Mouse (Mus musculus): ENCODE results near the gene Itgav. TPM values are rescaled to one million over a fixed set of nuclear protein-coding genes. Genes with fewer than 3 reads are reported as not detected.
"Not testable (repeated sequence)": the region's sequence is repeated elsewhere in the genome, so short reads cannot be mapped to it uniquely, and the experiment has no call there.

Itgav gene
- polyA plus RNA-seq, 1 experiment from 2014 or later: 50.4 TPM

DNA sequence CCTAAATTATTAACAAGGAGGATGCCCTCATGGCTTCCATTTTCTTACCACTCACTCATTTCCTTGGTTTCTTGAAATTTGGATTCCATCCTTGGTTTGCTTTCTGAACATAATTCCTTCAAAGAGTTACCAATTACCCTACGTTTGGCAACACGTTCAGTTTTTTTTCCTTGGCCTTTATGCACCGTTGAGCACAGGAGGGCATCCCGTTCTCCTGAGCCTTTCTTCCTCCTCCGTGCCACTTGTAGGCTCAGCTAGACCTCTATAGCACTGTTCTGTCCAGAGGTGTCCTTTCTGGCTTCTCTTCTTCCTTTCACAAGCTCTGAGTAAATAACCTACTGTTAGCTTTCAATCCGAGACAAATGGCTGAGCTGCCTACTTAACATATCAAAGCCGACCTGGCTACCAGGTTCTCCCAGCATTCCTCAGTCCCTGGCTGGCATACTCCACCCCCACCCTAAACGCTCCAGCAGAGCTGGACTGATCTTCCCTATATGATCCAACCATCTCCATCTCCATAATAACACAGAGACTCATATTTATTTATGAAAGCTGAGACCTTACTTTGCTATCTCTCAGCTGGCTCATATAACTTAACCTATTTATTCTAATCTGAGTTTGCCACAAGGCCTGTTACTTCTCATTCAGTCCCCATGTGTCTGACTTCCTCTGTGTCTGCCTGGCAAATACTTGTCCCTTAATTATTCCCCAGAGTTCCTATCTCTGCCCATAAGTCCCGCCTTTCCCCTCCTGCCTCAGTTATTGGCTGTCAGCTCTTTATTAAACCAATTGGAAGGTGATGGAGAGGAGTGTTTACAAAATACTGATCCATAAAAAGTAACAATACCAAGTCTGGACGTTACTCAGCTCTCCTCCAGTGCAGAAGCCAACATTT, 31.3 kb upstream of the Itgav start:
- Histone ChIP-seq H3K36me3 (no peaks in the 10 kb centered on the region; the same call in 1 of the 2 replicates), H3K4me1 (peaks cover 6% of the 10 kb centered on the region), H3K4me2 (no peak overlapping the region), H3K27me3 (replicated peaks) (no peaks in the 10 kb centered on the region), H3K27ac (replicated peaks) (no peak overlapping the region), H3K9me3 (peaks cover 7% of the 10 kb centered on the region; the same call in 1 of the 2 replicates), H3K4me3 (no peak overlapping the region), H3K9ac (no peak overlapping the region)
- 39% methylated on average over 10 of the region's 10 CpGs for WGBS
- ATAC-seq (ENCODE audit: extremely low read depth, insufficient number of reproducible peaks, low FRiP score, low TSS enrichment): no peak

GRCm38 (mm10) chr2:83694061-83694460, 30.1 kb upstream of the Itgav start:
- H3K9me3 ChIP-seq: peaks cover under 1% of the 10 kb centered on the region; the same call in 1 of the 2 replicates
- H3K27ac ChIP-seq (replicated peaks): no peak overlapping the region
- WGBS: 77% methylated on average over 7 of the region's 7 CpGs
- peaks cover 6% of the 10 kb centered on the region for H3K4me1 ChIP-seq
- no peak for ATAC-seq (ENCODE audit: extremely low read depth, insufficient number of reproducible peaks, low FRiP score, low TSS enrichment)
- no peaks in the 10 kb centered on the region for H3K36me3 ChIP-seq
- H3K27me3 ChIP-seq (replicated peaks): no peaks in the 10 kb centered on the region
- H3K4me2 ChIP-seq: no peak overlapping the region
- H3K4me3 ChIP-seq: no peak overlapping the region
- H3K9ac ChIP-seq: no peak overlapping the region

GRCm38 (mm10) chr2:83695345-83696247, 28.6 kb upstream of the Itgav start:
- H3K36me3 ChIP-seq: no peaks in the 10 kb centered on the region
- no peak for ATAC-seq (ENCODE audit: extremely low read depth, insufficient number of reproducible peaks, low FRiP score, low TSS enrichment)
- no peak overlapping the region for H3K27ac ChIP-seq (replicated peaks)
- H3K4me1 ChIP-seq: peaks cover 6% of the 10 kb centered on the region
- 58% methylated on average over 11 of the region's 11 CpGs for WGBS
- no peaks in the 10 kb centered on the region for H3K27me3 ChIP-seq (replicated peaks)
- H3K4me2 ChIP-seq: no peak overlapping the region
- no peaks in the 10 kb centered on the region for H3K9me3 ChIP-seq
- no peak overlapping the region for H3K4me3 ChIP-seq
- H3K9ac ChIP-seq: no peak overlapping the region

DNA sequence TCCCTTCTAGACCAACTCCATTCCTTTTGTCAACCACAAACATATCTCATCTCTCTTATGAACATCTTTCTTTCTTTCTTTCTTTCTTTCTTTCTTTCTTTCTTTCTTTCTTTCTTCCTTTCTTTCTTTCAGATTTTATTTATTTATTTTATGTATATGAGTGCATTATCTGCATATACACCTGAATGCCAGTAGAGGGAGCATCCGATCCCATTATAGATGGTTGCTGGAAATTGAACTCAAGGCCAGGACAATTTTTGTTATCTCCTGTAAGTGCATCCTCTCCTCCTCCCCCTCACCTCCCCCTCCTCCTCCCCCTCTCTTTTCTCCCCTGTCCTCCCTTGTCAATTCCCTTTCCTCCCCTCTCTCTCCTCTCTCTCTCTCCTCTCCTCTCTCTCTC, 25.7 kb upstream of the Itgav start:
- Histone ChIP-seq H3K9ac (no peak overlapping the region), H3K4me2 (no peak overlapping the region), H3K27ac (replicated peaks) (no peak overlapping the region), H3K4me1 (peaks cover 11% of the 10 kb centered on the region), H3K9me3 (no peaks in the 10 kb centered on the region), H3K4me3 (no peak overlapping the region), H3K36me3 (no peaks in the 10 kb centered on the region), H3K27me3 (replicated peaks) (no peaks in the 10 kb centered on the region)
- WGBS: 62% methylated on average over 1 of the region's 1 CpGs
- no peak for ATAC-seq (ENCODE audit: extremely low read depth, insufficient number of reproducible peaks, low FRiP score, low TSS enrichment)

GRCm38 (mm10) chr2:83699324-83699723, 24.9 kb upstream of the Itgav start:
- Histone ChIP-seq H3K36me3 (no peaks in the 10 kb centered on the region), H3K9ac (no peak overlapping the region), H3K9me3 (no peaks in the 10 kb centered on the region), H3K4me3 (no peak overlapping the region), H3K4me1 (peaks cover 11% of the 10 kb centered on the region), H3K27me3 (replicated peaks) (no peaks in the 10 kb centered on the region), H3K27ac (replicated peaks) (no peak overlapping the region), H3K4me2 (no peak overlapping the region)
- no peak for ATAC-seq (ENCODE audit: extremely low read depth, insufficient number of reproducible peaks, low FRiP score, low TSS enrichment)
- 52% methylated on average over 1 of the region's 1 CpGs for WGBS

GRCm38 (mm10) chr2:83700667-83701066, 23.5 kb upstream of the Itgav start:
- Histone ChIP-seq H3K27ac (replicated peaks) (no peak overlapping the region), H3K4me3 (no peak overlapping the region), H3K9ac (no peak overlapping the region), H3K4me2 (no peak overlapping the region), H3K4me1 (peaks cover 5% of the 10 kb centered on the region; the same call in 1 of the 2 replicates), H3K36me3 (no peaks in the 10 kb centered on the region), H3K9me3 (no peaks in the 10 kb centered on the region), H3K27me3 (replicated peaks) (no peaks in the 10 kb centered on the region)
- 67% methylated on average over 4 of the region's 4 CpGs for WGBS
- ATAC-seq (ENCODE audit: extremely low read depth, insufficient number of reproducible peaks, low FRiP score, low TSS enrichment): no peak

GRCm38 (mm10) chr2:83702411-83702810, 21.8 kb upstream of the Itgav start:
- Histone ChIP-seq H3K27me3 (replicated peaks) (no peaks in the 10 kb centered on the region), H3K4me3 (no peak overlapping the region), H3K9ac (no peak overlapping the region), H3K4me2 (no peak overlapping the region), H3K9me3 (no peaks in the 10 kb centered on the region), H3K4me1 (peaks cover 11% of the 10 kb centered on the region; the same call in 1 of the 2 replicates), H3K27ac (replicated peaks) (no peak overlapping the region), H3K36me3 (no peaks in the 10 kb centered on the region)
- 83% methylated on average over 7 of the region's 7 CpGs for WGBS
- no peak for ATAC-seq (ENCODE audit: extremely low read depth, insufficient number of reproducible peaks, low FRiP score, low TSS enrichment)

- H3K4me3 ChIP-seq: no peak overlapping the region
- H3K36me3 ChIP-seq: no peaks in the 10 kb centered on the region
- peak; percentile 20; the same call in 1 of the 2 replicates for ATAC-seq (ENCODE audit: extremely low read depth, insufficient number of reproducible peaks, low FRiP score, low TSS enrichment)
- H3K4me2 ChIP-seq: no peak overlapping the region; the same call in 1 of the 2 replicates
- no peaks in the 10 kb centered on the region for H3K27me3 ChIP-seq (replicated peaks)
- H3K4me1 ChIP-seq: peaks cover 26% of the 10 kb centered on the region
- peak overlapping the region; percentile 64 for H3K27ac ChIP-seq (replicated peaks)
- no peak overlapping the region for H3K9ac ChIP-seq
- H3K9me3 ChIP-seq: no peaks in the 10 kb centered on the region
- 59% methylated on average over 9 of the region's 9 CpGs for WGBS
Observed at GRCm38 (mm10) chr2:83705580-83706158, 18.5 kb upstream of the Itgav start.

GRCm38 (mm10) chr2:83709896-83710524, 14.2 kb upstream of the Itgav start:
- H3K4me2 ChIP-seq: peak overlapping the region; percentile 9; the same call in 1 of the 2 replicates
- no peaks in the 10 kb centered on the region for H3K27me3 ChIP-seq (replicated peaks)
- H3K4me3 ChIP-seq: no peak overlapping the region
- H3K9me3 ChIP-seq: no peaks in the 10 kb centered on the region
- H3K4me1 ChIP-seq: peaks cover 27% of the 10 kb centered on the region
- H3K9ac ChIP-seq: no peak overlapping the region
- WGBS: 50% methylated on average over 11 of the region's 11 CpGs
- 0 out of 2 replicates have a peak, but pooled peaks have one; percentile 44 for ATAC-seq (ENCODE audit: extremely low read depth, insufficient number of reproducible peaks, low FRiP score, low TSS enrichment)
- no peaks in the 10 kb centered on the region for H3K36me3 ChIP-seq
- peak overlapping the region; percentile 57 for H3K27ac ChIP-seq (replicated peaks)

DNA sequence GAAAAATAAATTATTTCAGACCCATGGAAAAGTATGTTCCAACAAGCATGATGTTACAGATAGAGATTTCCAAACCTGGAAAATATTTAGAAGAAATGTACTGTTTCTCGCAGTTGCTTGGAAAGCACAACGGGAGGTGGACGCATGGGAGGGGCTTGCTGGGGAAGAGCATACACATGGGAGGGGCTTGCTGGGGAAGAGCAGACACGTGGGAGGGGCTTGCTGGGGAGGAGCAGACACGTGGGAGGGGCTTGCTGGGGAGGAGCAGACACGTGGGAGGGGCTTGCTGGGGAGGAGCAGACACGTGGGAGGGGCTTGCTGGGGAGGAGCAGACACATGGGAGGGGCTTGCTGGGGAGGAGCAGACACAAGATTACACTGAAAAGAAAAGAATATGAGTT, 10.9 kb upstream of the Itgav start:
- H3K27ac ChIP-seq (replicated peaks); ATAC-seq (ENCODE audit: extremely low read depth, insufficient number of reproducible peaks, low FRiP score, low TSS enrichment); H3K9me3 ChIP-seq; H3K27me3 ChIP-seq (replicated peaks); H3K4me3 ChIP-seq; H3K36me3 ChIP-seq; H3K9ac ChIP-seq; H3K4me2 ChIP-seq: not testable (repeated sequence)
- H3K4me1 ChIP-seq: peaks cover 20% of the 10 kb centered on the region
- 72% methylated on average over 7 of the region's 7 CpGs for WGBS

Data from heart, embryonic 13.5 days (tissue).